Mouse (Mus musculus) heart, adult 11 months (tissue): ENCODE measurements around the gene Bmt2.

Experiments
- DNase-seq: peaks from one replicate; pipeline ENCODE4 v3.0.0; 2022

Bmt2 gene

GRCm38 (mm10) chr6:13614568-13614967, 63.2 kb downstream of the Bmt2 start:
- DNase-seq, result no peak

DNA sequence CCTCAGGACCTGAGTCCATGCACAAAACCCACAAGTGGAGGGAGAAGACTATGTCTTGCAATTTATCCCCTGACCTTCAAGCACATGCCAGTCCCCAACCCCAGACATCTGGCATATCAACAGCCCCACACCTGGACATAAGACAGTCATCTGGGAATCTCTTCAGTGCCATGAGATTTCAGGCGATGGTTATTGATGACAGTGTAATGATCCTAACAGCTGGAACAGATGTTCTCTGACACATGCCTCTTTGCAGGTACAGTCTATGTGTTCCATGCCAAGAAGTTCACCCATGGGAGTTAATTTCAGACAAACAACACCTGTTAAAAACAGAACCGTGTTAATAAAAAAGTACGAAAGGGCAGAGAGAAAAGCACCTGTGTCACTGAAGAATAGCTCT, 64.1 kb downstream of the Bmt2 start:
- no peak for DNase-seq

GRCm38 (mm10) chr6:13610869-13611268, 66.9 kb downstream of the Bmt2 start:
- no peak for DNase-seq

GRCm38 (mm10) chr6:13609353-13610140, 68.2 kb downstream of the Bmt2 start:
- no peak for DNase-seq

DNA sequence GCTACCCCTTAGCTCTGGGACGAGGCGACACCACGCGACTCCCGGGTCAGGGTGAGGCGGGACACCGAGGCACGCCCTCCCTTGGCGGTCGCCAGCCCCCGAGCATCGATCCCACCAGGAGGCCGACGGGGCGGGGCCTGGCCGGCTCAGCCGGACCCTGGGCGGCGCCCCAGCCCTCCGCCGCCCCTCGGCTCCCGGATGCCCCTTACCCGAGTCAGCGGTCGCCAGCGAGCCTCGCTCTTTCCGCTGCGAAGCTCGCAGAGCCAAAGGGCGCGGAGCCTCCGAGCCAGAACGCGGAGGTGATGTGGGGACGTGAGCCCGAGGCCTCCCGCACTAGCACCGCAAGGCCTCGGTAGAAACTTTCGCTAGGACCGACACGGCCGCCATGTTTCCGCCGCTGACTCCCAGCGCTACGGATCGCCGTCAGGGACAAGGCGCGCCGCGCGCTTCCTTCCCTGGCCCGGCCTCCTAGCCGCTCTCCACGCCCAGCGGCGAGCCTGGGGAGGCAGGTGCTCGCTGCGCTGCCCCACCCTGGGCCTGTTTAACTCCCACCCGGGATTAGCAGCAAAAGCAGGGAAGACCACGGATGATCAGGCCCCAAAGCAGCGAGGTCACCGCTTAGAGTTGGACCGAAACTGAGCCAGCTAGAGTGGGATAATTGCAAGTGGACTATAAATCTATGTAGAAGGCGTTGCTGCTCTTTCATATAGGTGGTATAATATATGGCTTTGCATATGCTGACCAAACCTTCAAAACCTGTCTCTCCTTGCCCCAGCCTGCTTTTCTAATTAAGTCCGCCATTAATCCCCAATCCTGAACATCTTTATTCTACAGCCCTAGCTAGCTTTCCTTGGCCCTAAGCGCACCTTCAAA, 69.9 kb downstream of the Bmt2 start, which contains the start of gene Tmem168:
Tmem168 (minus strand) TSS at position 480 of the 873 bp plus-strand sequence.
- peak; percentile 99 for DNase-seq

DNA sequence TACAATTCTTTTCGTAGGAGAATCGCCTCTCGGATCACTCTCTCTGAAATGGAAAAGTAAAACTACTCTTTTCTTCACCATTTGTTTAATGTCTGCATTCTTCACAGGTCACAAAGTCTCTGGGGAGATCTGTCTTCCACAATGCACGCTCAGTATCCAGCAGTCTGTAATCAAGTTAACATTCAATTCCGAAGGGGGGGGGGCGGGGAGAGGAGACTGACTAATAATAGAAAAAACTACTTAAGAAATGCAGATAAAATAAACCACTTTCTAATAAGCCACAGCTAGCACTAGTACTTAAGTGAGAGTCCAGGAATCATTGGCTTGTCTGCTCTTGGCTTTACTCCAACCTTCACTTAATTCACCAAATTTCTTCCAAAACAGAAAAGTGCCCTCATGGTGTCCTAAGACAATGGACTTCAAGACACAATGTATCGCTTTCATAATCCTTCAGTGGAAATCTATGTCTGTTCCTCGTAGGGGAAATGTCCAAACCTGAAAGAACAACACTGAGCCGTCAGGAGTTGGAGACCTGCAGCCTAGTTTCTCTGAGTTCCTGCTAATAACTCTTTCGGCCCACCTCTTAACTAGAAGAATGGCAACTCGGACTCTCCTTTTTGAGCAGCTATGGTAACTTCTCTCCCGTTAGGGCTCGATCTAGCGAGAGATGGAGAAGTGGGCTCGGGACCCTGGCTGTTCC, 70.7 kb downstream of the Bmt2 start:
- no peak for DNase-seq

- DNase-seq, result no peak
Observed at GRCm38 (mm10) chr6:13606394-13606793, 71.4 kb downstream of the Bmt2 start.

GRCm38 (mm10) chr6:13603134-13603533, 74.6 kb downstream of the Bmt2 start:
- DNase-seq, result no peak

DNA sequence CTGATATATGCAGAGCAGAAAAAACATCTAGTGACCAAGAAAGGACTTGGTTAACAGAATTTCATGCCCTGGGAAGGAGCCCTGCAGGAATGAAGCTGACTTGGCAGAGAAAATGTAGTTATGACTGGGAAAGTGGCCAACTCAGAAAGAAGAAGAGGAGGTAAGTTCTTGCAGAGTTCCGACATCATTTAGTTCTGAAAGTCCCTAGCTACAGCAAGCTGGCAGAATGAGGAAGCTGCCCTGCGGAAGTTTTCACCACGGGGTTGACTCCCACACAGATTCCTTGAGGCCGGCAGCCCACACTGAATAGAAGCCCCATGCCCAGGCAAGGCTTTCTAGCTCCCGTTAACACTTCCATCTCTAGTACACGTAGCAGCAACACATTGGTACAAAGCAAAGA, 76.2 kb downstream of the Bmt2 start:
- peak; percentile 98 for DNase-seq

GRCm38 (mm10) chr6:13598239-13598923, 79.4 kb downstream of the Bmt2 start:
- DNase-seq, result no peak

GRCm38 (mm10) chr6:13592729-13593345, 84.9 kb downstream of the Bmt2 start:
- no peak for DNase-seq

- no peak for DNase-seq
Observed at GRCm38 (mm10) chr6:13586560-13586959, 91.2 kb downstream of the Bmt2 start.

GRCm38 (mm10) chr6:13586154-13586553, 91.6 kb downstream of the Bmt2 start:
- DNase-seq, result no peak

- DNase-seq, result no peak
Observed at GRCm38 (mm10) chr6:13584788-13585187, 93.0 kb downstream of the Bmt2 start.

GRCm38 (mm10) chr6:13582075-13582474, 95.7 kb downstream of the Bmt2 start:
- no peak for DNase-seq
